Mouse (Mus musculus) erythroid progenitor cell, adult 5-6 weeks (primary cell): ENCODE data around the gene Map1lc3a. TPM values are rescaled to one million over a fixed set of nuclear protein-coding genes. Genes with fewer than 3 reads are reported as not detected.

Experiments used
- ATAC-seq: replicated peaks from 2 replicates; pipeline ENCODE4 v1.8.0; 2016; ENCODE audit warnings: moderate number of reproducible peaks, mild to moderate bottlenecking, moderate TSS enrichment, inconsistent platforms; ENCODE audit not compliant: poor library complexity, low FRiP score, severe bottlenecking
- total RNA-seq, 2 experiments: library from RNA; stranded (forward) in 1 of 2; stranded (reverse) in 1 of 2; fragments of 150-400 nt in 1 of 2; fragments of 186-747, 209-891 nt in 1 of 2; gene quantifications; 2 replicates each; pipeline versions ENCODE4 v1.2.3 to v1.2.4; 2015 to 2017; ENCODE audit warnings: low replicate concordance in 2 of 2

Gene Map1lc3a
- total RNA-seq (2015; ENCODE audit: low replicate concordance), result not detected in 2 replicates
- 2.8 TPM in 1 of 2 replicates, not detected in the other for total RNA-seq (2017; ENCODE audit: low replicate concordance)

DNA sequence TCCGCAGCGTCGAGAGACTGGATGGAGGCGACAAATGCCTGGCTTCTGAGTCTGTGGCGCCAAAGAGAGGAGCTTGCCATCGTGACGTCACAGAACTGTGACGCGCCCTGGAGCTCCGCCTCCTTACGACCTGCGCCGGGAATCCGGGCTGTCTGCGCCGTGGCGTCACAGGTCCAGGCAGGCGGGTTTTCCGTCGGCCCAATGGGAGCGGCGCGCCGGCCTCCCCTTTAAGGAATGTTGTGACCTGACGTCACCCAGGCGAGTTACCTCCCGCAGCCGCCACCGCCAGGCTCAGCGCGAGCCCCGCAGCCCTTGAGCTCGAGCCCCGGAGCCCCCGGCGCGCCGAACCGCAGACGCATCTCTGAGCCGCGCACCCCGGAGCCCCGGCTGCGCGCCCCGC lies at the start of gene Map1lc3a:
Map1lc3a (plus strand) TSS at position 103 of the 400 bp plus-strand sequence.
- peak; percentile 81 for ATAC-seq

DNA sequence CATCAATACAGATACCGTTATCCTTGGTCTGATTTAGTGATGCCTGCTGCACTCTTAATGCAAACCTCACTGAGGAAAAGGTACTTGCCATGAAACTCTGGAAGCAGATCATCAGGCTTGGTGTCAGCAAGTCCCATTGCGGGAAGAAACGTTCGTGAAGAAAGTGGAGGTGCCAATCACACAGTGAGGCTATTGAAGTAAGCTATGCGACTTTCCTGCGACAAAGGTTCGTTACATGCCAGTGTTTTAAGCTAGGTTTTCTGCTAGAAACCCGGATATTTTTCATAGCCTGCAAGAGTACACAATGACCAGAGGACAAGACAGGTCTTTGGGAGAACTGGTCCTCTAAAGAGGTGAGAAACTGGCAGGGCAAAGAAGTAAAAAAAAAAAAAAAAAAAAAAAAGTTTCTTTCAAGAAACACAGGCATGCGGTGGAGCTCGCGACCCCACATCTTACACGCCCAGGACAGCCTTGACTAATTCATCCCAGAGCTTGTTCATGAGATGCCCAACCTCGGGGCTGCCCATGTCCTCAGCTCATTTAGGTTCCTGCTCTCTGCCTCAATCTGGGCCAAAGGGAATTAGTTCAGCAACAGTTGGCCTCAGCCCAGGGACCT lies 40.2 kb upstream of the Map1lc3a start:
- peak; percentile 72 for ATAC-seq

DNA sequence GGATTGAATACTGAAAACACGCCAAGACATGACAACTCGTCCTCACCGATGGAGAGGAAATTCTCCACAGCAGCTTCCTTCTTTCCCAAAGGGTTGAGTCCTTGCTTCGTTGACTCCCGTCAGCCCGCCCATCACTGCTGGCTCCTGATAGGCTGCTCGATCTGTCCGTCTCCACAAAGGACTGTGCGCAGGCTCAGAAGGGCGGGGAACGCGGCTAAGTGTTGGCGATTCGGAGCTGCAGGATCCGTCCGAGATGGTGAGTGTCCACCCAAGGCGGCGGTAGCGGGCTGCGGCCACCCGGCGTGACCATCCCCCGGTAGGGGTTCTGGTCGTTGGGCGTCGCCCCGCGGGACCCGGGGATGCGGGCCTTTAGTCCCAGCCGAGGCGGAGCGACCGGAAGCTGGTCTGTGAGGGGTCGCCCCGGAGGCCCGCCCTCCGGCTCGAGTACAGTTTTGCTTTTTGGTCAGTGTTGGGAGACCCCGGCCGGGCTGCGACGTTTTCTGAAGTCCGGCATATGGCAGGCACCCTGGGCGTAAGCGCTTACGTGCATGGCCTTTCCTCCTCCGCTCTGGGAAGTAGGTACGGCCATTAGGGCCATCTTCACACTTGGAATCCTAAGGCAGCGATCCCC lies 39.6 kb upstream of the Map1lc3a start, which contains the start of gene Dynlrb1:
Dynlrb1 (plus strand) TSS at position 172 of the 631 bp plus-strand sequence.
- peak; percentile 98 for ATAC-seq

DNA sequence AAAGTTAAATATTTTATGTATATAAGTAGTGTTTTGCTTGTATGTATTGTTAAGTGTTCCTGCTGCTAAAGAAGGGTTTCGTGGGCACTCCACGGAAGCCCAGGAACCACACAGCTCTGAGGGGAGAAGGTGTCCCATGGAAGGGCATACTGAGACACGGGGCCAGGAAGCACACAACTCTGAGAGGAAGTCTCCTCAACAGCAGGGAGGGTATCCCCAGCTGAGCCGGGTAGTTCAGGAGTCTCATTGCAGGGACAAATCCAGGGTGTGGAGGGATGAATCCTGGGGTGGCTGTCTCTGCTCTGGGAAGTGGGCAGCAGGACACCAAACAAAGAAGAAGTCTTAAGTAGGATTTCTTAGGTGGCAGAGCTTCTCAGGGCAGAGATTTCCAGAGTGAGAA lies 38.8 kb upstream of the Map1lc3a start:
- no peak for ATAC-seq

DNA sequence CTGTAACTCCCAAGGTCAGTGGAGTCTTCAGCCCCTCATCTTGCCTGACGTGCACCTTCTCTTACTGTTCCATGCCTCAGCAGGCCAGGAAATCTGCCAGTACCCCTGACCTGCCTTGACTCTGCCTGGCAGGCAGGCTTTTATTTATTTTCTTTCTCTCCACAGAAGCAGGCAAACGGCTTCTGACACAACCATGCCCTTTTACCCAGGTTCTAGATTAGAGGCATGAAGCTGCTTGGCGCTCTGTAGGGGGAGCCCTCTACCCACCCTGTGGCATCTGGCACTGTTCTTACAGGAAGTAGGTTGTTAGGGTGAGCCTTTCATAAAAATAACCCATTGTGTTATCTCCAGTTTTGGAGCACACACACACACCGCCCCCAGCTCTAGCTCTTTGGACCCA lies 35.2 kb upstream of the Map1lc3a start:
- no peak for ATAC-seq

DNA sequence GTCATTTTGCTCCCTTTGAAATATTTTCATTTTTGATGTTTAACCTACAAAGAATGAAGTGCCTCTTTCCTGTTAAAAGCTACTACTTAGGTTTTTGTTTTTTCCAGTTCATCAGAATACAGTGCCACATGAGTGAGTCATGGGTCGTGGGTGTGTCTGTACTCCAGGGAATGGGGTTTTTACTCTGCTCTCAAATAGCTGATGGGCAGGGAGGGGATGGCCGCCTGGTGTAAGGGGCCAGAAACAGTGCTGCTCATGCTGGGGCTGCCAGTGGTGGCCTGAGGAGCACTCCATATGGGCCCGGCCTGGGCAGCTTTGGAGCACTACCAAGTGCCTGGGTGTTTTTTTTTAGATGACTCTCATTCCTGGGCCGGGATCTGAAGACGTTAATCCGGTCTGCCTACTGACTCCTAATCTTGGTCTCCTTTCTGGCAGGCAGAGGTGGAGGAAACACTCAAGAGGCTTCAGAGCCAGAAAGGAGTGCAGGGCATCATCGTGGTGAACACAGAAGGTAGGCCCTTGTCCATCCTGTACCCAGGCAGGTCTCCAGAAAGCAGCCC lies 33.7 kb upstream of the Map1lc3a start:
- no peak for ATAC-seq

DNA sequence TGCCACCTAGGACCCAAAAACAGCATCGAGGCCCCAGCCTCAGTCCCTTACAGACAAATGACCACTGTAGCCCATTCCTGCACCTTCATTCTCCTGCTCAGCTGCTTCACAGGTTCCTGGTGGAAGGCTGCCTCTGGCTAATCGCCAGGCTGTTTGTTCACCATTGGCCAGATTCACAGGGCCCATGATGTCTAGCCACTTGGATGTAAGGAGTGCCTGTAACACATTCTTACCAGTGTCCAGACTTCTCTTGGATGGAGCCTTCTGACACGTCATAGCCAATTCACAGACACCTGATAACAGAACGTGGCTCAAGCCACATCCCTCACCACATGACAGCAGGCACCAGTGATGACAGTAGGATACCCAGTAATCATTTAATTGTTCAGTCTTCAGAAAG lies 29.9 kb upstream of the Map1lc3a start:
- no peak for ATAC-seq

DNA sequence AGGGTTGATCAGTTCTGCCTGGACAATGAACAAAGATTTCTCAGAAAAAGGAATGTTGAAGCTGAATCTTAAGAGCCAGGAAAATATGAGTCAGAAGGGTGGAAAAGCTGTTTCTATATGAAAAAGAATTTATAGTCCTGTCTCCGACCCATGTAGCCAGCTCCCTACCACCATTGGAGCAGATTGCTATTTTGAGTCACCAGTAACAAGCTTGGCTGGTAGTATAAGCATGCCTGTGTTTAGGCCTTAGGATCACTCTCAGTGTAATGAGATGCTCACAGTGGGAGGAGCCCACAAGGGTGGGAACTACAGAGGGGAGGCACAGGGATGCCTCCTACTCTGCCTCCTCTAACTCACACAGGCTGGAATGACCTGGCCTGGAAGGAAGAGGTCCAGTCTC lies 27.9 kb upstream of the Map1lc3a start:
- ATAC-seq, result no peak

DNA sequence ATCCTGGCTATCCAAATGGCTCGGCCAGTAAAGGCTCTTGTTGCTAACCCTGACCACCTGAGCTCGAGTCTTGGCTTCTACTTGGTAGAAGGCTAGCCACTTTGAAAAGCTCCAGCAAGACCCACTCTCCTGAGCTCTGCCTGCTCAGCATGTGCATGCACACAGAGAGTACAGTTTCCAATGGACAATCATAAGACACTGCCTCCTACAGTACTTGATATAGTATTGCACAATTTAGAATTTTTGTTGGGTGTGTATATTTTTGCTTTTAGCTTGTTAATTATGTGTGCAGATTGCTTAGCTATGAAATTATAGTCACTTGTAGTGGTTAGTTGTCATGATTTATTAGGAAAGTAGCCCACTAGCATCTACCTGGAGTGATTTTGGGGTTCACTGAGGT lies 27.4 kb upstream of the Map1lc3a start:
- peak; percentile 46; the same call in 1 of the 2 replicates for ATAC-seq

DNA sequence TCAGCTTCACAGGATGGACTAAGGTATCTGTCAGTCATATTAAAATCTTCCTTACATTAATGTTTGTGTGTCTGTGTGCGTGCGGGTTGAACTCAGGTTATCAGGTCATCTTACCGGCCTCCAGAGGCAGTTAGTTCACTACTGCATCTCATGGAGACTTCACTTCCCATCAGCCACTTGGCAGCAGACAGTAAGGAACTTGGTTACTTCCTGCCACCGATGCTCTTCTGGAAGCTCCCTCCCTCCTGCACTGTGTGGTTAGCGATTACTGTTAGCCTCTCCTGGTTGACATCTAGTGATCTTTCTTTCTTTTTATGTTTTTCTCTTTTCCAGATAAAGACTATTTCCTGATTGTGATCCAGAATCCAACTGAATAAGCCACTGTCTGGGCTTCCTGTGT lies 26.5 kb upstream of the Map1lc3a start:
- no peak for ATAC-seq

DNA sequence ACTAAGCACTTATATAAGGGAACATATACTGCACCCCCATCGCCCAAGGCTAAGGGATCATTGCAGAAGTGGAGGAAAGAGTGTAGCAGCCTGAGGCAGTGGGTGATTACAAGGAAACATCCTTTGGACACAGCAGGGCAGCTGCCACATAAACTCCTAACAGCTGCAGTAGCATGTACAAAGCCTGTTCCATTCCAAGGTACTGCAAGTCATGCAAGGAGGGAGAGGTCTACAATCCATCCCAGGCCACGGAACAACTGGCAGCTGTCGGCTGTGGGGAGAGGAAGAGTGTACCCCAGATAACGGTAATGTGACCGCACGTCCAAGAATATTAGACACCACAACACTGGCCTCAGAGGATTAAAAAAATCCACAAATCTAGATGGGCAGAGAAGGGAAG lies 10.6 kb upstream of the Map1lc3a start:
- ATAC-seq, result no peak

DNA sequence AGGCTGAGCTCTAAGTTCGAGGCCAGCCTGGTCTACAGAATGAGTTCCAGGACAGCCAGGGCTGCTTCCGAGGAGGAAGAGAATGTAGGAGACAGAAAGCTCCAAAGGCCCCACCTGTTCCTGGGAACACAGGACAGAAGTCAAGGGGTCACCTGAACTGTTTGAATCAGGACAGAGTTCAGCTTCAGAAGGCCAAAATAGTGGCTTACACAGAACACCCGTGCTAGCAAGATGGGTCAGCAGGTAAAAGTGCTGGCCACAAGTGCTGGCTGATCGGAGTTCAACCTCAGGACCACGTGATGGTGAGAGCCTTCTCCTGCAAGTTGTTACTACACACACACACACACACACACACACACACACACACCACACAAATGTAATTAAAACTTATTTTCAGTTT lies 9.2 kb upstream of the Map1lc3a start:
- ATAC-seq, result no peak

DNA sequence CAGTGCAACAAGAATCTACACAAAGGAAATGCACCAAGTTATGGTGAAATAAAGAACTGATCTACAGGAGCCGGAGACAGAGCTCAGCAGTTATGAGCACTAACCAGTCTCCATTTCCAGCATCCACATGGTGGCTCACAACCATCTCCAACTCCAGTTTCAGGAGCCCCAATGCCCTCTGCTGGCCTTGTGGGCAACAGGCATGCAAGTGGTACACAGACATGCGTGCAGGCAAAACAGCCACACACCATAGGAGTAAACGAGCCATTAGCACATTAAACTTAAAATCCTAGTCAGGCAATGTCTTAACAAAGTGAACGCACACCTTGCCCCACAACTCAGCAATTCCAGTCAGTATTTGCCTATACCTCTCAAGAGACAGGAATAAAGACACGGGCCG lies 4.1 kb upstream of the Map1lc3a start:
- no peak for ATAC-seq

DNA sequence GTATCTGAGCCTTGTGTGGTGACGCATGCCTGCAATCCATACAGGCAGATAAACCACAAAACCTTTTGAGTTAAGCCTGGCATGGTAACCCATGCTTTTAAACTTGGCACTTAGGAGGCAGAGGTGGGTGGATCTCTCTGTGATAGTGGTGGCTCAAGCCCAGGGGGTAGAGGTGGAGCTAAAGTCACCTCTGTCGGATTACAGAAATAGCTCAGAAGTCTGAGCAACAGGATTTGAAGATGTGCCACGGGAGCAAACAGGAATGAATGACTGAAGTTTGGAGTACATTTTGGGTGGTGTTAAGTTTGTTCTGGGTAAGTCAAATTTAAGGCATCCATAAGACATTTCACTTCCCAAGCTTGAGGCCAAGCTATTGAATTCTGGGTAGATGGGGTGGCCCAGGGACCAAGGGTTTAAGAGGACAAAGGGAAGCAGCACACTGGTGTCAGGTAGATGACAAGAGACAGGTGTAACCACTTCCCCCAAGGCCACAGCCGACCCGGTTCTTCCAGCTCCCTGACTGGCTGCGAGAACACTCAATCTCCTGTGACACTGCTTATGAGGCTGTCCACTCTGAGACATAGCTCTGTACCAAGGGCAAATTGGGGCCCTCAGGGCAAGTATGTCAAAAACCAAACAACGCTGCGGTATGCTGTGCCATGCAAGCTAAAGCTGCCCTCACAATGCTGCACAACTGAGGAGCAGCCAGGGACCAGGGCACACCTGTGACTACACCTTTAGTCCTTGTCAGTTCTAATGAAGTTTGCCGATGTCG lies 3.5 kb upstream of the Map1lc3a start:
- no peak for ATAC-seq

DNA sequence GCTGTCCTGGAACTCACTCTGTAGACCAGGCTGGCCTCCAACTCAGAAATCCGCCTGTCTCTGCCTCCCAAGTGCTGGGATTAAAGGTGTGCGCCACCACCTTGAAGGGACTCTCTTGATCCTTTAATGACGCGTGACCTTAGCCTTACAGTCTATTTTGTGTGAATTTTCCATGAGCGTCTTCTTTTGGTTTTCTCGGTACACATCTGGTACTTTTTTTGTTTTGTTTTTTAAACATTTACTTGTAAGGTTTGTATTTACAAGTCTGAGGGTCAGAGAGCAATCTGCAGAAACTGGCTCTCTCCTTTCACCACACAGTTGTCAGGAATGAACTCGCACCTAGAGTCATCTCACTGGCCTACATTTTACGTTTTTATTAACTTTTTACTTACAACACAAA lies 2.5 kb upstream of the Map1lc3a start:
- ATAC-seq, result no peak

DNA sequence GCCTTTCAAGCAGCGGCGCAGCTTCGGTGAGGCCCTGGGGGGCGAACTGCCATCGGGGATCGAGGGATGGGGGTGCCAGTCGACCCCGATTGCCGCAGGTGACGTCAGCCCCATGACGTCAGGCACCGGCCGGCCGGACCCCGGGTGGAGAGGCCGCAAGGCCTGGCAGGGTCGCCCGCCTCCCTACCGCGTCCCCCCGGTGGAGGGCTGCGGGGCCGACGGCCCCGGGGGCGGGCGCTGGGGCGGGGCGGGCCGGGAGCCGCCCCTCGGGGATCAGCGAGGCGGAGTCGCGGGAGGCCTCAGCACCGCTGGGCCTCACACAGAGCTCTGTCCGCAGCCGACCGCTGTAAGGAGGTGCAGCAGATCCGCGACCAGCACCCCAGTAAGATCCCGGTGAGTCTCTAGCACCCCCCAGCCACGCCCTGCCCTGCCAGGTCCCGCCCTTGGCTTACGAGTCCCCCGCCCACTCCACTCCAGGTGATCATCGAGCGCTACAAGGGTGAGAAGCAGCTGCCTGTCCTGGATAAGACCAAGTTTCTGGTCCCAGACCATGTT lies 601 bp downstream of the Map1lc3a start:
- ATAC-seq, result peak; percentile 68

DNA sequence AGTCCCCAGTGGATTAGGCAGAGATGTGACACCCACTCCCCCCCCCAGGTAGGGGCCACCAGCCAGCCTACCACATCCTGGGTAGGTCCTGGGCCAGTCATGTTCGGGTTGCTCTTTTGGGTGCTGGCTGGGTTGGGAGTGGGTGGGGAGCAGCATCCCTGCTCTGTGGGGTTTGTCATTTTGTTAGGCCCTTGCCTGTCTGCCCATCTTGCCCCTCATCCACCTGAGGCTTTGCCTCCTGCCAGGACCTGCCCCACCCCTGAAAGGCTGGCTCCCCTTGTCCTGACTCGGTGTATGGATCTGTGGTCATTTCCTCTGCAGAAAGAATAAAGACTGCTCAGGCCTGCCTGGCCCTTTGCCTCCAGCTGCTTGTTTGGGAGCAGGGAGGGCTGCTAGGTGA lies 1.6 kb downstream of the Map1lc3a start:
- no peak for ATAC-seq

DNA sequence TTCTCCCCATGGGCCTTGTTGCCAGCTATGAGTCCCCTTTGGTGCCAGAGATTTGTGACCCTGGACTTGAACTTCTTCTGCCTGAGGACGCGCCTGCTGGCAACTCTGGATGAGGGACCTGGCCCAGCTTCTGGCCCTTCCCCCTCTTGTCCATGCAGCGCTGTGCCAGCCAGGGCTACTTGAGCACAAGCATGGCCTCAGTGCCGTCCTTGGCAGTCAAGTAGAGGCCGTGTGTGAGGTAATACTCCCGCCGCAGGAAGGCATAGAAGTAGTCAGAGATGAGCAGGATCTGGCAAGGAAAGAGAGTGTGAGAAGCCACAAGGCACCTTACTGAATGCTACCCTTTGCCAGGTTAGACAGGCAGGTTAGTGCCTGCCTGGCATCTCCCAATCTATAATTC lies 2.3 kb downstream of the Map1lc3a start:
- no peak for ATAC-seq

DNA sequence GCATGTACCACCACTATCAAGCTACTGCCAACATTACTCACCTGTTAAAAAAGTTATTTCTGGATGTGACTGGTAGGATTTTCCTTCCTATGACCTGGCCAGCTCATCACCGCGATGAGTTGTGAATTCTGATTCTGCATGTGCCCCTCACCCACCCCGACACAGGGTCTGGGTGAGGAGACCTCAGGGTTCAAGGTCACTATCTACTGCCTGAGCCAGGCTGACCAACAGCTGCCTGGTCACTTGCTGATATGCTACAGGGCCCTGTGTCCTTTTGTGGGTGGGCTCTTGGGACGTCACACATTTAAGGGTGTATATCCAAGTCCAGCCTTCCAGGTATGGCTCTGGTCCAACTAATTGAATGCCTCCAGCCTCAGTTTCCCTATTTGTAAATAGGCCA lies 3.1 kb downstream of the Map1lc3a start:
- no peak for ATAC-seq

DNA sequence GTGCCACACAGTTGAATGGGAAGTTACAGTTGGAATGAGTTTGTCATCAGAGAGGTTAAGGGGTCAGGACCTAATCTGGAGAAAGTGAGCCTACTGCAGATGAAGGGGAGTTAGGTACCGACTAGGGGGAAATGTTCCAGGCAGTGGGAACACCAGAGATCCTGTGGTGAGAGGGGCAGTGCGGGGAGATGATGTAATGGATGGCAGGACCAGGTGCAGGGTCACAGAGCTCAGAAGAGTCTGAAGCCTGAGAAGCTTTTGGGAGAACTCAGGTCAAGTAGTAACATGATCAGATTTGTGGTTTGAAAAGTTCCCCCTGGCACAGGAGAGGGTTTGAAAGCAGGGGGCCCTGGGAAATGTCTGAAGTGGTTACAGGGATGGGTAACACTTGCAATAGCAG lies 4.0 kb downstream of the Map1lc3a start:
- ATAC-seq, result no peak
